Mouse (Mus musculus): ENCODE measurements around the gene Galnt3. TPM values are rescaled to one million over a fixed set of nuclear protein-coding genes. Genes with fewer than 3 reads are reported as not detected.

Galnt3 gene
- polyA plus RNA-seq, 1 experiment from 2014 or later, result 1.9 TPM

DNA sequence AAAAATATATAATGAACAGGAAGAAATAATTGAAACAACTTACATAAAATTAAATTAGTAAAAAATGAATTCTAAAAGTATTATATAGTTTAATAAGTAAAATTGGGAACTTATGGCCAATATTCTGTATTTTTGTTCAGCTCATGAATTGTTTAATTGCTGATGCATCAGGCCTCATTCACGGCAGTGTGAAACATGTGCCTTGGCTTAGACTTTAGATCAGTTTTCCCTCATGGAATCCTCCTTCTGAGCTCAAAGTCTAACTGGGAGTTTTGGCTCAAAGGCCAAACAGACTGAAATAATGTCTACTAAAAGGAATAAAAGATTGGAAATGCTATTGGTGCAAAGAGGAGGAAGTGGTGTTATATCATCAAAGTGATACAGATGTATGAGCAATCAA, 2.7 kb upstream of the Galnt3 start:
- DNase-seq (ENCODE audit: low spot score) (no peak), ATAC-seq (ENCODE audit: insufficient number of reproducible peaks, low FRiP score, low TSS enrichment, low read depth) (no peak)
- 80% methylated on average over 1 of the region's 1 CpGs for WGBS
- Histone ChIP-seq H3K4me2 (ENCODE audit: low read depth, severe bottlenecking) (no peak overlapping the region), H3K9me3 (ENCODE audit: control insufficient read depth, low read length) (no peaks in the 10 kb centered on the region), H3K4me1 (ENCODE audit: control insufficient read depth, insufficient read depth, low read length) (no peaks in the 10 kb centered on the region), H3K4me3 (ENCODE audit: low read depth, low read length) (no peak overlapping the region), H3K9ac (ENCODE audit: low read length) (no peak overlapping the region), H3K27me3 (ENCODE audit: control insufficient read depth, insufficient read depth, low read length) (peaks cover 9% of the 10 kb centered on the region; the same call in 1 of the 2 replicates), H3K27ac (replicated peaks; ENCODE audit: low read depth, low read length) (no peak overlapping the region), H3K36me3 (ENCODE audit: control insufficient read depth, insufficient read depth, low read length) (no peaks in the 10 kb centered on the region)

DNA sequence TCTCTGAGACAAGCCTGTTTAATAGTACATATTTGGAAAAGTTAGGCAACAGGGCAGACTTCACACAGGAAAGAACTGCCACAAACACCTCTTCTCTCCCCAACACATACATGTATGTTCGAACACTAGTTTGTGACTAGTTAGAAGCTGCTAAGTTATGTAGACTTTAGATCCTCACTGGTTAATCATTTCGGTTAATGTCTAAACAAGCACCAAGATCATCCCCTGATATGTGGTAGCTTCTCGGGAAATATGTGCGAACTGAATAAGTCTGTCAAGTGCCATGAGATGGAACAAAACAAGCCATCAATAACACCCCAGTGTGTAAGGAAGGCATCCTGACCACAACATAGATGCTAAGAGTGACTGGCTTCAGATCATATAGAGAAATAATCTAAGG, 2.1 kb upstream of the Galnt3 start:
- WGBS, result 92% methylated on average over 4 of the region's 4 CpGs
- Histone ChIP-seq H3K9me3 (ENCODE audit: control insufficient read depth, low read length) (no peaks in the 10 kb centered on the region), H3K4me1 (ENCODE audit: control insufficient read depth, insufficient read depth, low read length) (no peaks in the 10 kb centered on the region), H3K9ac (ENCODE audit: low read length) (no peak overlapping the region), H3K4me2 (ENCODE audit: low read depth, severe bottlenecking) (no peak overlapping the region), H3K36me3 (ENCODE audit: control insufficient read depth, insufficient read depth, low read length) (no peaks in the 10 kb centered on the region), H3K27me3 (ENCODE audit: control insufficient read depth, insufficient read depth, low read length) (peaks cover 9% of the 10 kb centered on the region; the same call in 1 of the 2 replicates), H3K4me3 (ENCODE audit: low read depth, low read length) (no peak overlapping the region), H3K27ac (replicated peaks; ENCODE audit: low read depth, low read length) (no peak overlapping the region)
- DNase-seq (ENCODE audit: low spot score), result no peak
- ATAC-seq (ENCODE audit: insufficient number of reproducible peaks, low FRiP score, low TSS enrichment, low read depth), result no peak

DNA sequence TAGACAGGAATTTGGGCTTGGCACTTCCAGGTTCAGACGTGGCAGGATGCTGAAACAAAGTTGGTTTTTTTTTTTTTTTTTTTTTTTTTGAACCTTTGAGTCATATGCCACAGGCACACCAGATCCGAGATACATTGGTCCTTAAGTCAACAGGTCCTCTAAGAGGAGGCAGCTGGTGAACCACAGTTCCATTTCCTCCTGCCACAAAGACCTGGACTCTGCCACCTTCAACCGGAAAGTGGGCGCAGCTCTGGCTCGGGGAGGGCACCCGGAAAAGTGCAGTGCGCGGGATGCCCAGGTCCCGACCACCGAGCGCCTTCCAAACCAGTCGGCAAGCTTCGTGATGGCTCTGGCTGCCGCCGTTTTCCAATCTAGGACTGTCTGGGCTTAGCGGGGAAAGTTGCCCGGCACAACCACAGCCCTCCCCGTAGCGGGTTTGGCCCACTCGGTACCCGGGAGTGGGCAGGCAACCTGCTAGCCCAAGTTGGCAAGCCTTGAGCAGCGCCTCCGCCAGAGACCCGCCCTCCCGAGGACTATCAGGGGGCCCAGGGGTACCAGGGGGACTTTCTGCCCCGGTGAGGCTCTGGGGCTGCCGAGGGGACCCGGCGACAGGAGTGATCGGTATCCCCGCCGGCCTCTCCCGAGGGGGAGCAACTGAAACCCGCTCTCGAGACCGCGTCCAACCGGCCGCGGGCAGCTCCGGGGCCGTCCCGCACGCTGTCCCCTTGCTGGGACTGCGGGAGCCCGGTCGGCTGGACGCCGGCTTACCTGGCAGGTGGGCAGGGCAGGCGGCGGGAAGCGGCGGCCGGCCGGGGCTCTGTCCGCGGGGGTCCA, 821 bp downstream of the Galnt3 start:
- no peaks in the 10 kb centered on the region for H3K9me3 ChIP-seq (ENCODE audit: control insufficient read depth, low read length)
- H3K27ac ChIP-seq (replicated peaks; ENCODE audit: low read depth, low read length), result no peak overlapping the region
- H3K36me3 ChIP-seq (ENCODE audit: control insufficient read depth, insufficient read depth, low read length), result no peaks in the 10 kb centered on the region
- peak overlapping the region; percentile 47 for H3K9ac ChIP-seq (ENCODE audit: low read length)
- peak overlapping the region; percentile 100 for H3K4me2 ChIP-seq (ENCODE audit: low read depth, severe bottlenecking)
- no peaks in the 10 kb centered on the region for H3K4me1 ChIP-seq (ENCODE audit: control insufficient read depth, insufficient read depth, low read length)
- WGBS, result under 1% methylated on average over 57 of the region's 57 CpGs
- H3K27me3 ChIP-seq (ENCODE audit: control insufficient read depth, insufficient read depth, low read length), result peaks cover 9% of the 10 kb centered on the region; the same call in 1 of the 2 replicates
- peak overlapping the region; percentile 64 for H3K4me3 ChIP-seq (ENCODE audit: low read depth, low read length)
- peak; percentile 50 for ATAC-seq (ENCODE audit: insufficient number of reproducible peaks, low FRiP score, low TSS enrichment, low read depth)
- peak; percentile 68 for DNase-seq (ENCODE audit: low spot score)

DNA sequence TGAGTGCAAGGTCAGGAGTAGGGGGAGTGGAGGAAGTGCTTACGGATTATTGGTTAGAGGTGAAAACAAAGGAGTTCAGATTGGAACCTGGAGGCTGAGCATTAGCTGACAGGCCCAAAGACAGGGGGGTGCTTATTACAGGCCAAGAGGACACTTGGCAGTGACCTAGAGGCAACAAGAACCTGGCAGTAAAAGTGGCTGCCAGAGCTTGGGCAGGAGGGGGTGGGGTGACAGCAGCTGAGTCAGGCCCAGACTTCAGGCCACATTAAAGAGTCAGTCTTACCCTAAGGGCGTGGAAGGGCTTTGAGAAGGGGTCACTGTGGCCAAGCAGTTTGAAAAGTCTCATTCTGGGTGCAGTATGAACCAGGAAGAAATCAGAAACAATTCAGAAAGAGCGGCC, 7.1 kb downstream of the Galnt3 start:
- WGBS, result 47% methylated on average over 3 of the region's 3 CpGs

DNA sequence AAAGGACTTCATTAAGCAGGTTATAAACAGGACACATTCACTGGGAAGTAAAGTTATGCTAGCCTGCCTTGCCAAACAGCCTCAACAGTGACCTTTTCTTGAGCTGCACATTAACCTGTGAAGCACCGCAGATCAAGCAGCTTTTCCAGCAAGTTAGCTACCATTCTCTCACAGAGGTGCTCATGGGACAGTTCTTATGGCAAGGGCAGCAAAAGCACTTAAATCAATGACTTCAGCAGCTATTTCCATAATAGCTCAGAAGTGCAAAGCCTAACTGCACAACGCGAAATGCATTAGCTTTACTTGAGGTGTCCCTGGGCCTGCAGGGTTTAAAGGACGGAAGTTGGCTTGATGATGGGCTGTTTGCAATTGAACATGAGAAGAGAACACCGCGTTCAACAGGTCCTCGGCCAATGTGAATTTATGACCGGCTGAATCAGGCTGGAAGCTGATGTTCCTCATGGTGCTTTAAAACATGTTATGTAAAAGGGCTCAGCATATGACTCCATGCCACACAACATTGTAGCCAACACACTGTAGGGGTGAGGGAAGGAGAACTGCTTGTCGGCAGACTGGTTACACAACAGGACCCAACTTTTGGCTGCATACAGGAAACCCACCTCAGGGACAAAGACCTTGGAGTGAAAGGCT, 16.8 kb downstream of the Galnt3 start:
- Histone ChIP-seq H3K4me1 (ENCODE audit: control insufficient read depth, insufficient read depth, low read length) (no peaks in the 10 kb centered on the region), H3K36me3 (ENCODE audit: control insufficient read depth, insufficient read depth, low read length) (no peaks in the 10 kb centered on the region), H3K27ac (replicated peaks; ENCODE audit: low read depth, low read length) (no peak overlapping the region), H3K9me3 (ENCODE audit: control insufficient read depth, low read length) (no peaks in the 10 kb centered on the region), H3K27me3 (ENCODE audit: control insufficient read depth, insufficient read depth, low read length) (no peaks in the 10 kb centered on the region), H3K4me2 (ENCODE audit: low read depth, severe bottlenecking) (no peak overlapping the region), H3K9ac (ENCODE audit: low read length) (no peak overlapping the region), H3K4me3 (ENCODE audit: low read depth, low read length) (no peak overlapping the region)
- ATAC-seq (ENCODE audit: insufficient number of reproducible peaks, low FRiP score, low TSS enrichment, low read depth) (no peak), DNase-seq (ENCODE audit: low spot score) (no peak)
- 91% methylated on average over 9 of the region's 9 CpGs for WGBS

More for the DNA sequence above, 7.1 kb downstream of the Galnt3 start:
- DNase-seq (ENCODE audit: low spot score) (no peak), ATAC-seq (ENCODE audit: insufficient number of reproducible peaks, low FRiP score, low TSS enrichment, low read depth) (no peak)
- no peak overlapping the region for H3K9ac ChIP-seq (ENCODE audit: low read length)
- no peak overlapping the region for H3K4me3 ChIP-seq (ENCODE audit: low read depth, low read length)
- no peaks in the 10 kb centered on the region for H3K36me3 ChIP-seq (ENCODE audit: control insufficient read depth, insufficient read depth, low read length)
- H3K27ac ChIP-seq (replicated peaks; ENCODE audit: low read depth, low read length), result no peak overlapping the region
- H3K4me2 ChIP-seq (ENCODE audit: low read depth, severe bottlenecking), result no peak overlapping the region
- no peaks in the 10 kb centered on the region for H3K4me1 ChIP-seq (ENCODE audit: control insufficient read depth, insufficient read depth, low read length)
- H3K27me3 ChIP-seq (ENCODE audit: control insufficient read depth, insufficient read depth, low read length), result no peaks in the 10 kb centered on the region
- H3K9me3 ChIP-seq (ENCODE audit: control insufficient read depth, low read length), result no peaks in the 10 kb centered on the region

DNA sequence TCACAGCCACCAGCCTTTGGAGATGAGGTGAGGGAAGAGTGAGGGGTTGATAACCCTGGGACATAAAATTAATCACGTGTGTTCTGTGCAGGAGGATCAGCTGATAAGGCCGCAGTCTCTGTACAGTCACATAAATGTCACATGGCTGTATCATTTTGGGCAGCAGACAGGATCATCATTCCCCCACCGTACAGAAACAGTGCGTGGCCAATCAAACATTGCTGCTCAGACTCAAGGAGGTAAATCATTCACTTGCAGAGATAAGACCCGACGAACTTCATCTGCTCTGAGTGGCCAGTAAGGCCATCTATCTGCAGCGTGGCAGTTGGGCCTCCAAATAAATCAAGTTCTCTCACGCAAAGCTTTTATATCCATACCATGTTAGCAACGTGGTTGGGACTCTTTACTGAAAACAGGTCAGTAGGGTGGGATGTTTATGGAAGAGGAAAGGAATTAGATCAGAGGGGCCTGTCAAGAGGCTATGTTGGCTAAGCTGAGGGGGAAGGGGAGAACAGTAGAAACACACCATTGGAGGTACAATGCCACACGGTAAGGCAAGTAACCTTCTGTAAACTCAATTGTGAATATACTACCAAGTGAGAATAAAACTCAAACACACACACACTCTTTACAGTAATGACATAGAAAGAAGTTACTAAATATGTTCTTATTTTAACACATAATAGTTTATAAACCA, 20.9 kb downstream of the Galnt3 start:
- no peak overlapping the region for H3K4me2 ChIP-seq (ENCODE audit: low read depth, severe bottlenecking)
- WGBS, result 65% methylated on average over 10 of the region's 10 CpGs
- H3K4me1 ChIP-seq (ENCODE audit: control insufficient read depth, insufficient read depth, low read length), result no peaks in the 10 kb centered on the region
- no peaks in the 10 kb centered on the region for H3K27me3 ChIP-seq (ENCODE audit: control insufficient read depth, insufficient read depth, low read length)
- no peaks in the 10 kb centered on the region for H3K36me3 ChIP-seq (ENCODE audit: control insufficient read depth, insufficient read depth, low read length)
- H3K9me3 ChIP-seq (ENCODE audit: control insufficient read depth, low read length), result no peaks in the 10 kb centered on the region
- no peak overlapping the region for H3K4me3 ChIP-seq (ENCODE audit: low read depth, low read length)
- DNase-seq (ENCODE audit: low spot score), result no peak
- H3K9ac ChIP-seq (ENCODE audit: low read length), result no peak overlapping the region
- no peak for ATAC-seq (ENCODE audit: insufficient number of reproducible peaks, low FRiP score, low TSS enrichment, low read depth)
- no peak overlapping the region for H3K27ac ChIP-seq (replicated peaks; ENCODE audit: low read depth, low read length)

DNA sequence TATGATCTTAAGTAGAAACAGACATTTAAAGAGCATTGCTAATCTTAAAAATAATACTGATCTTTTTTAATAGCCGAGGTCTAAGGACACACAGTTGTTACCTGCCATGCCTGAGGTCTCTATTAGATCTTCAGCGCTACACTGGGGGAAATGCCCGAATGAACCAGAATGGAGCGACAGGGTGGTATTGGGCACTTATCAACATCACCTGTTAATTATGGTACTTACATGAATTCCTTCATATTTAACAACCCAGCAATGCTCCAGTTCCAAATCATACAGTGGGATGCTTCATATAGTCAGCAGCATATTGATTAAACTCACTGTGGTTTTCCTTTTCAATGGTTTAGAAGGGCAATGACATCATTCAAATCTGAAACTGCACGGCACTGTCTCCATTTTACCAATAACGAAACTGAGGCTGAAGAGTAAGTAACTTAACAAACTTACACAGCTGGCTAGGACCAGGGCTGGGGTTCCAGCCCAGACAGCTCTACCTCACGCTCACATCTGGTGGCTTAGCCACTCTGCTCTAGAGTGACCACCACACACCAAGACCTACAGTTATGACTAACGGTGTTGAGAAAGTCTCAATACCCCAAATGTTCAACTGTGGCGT, 23.0 kb downstream of the Galnt3 start:
- ATAC-seq (ENCODE audit: insufficient number of reproducible peaks, low FRiP score, low TSS enrichment, low read depth) (no peak), DNase-seq (ENCODE audit: low spot score) (no peak)
- Histone ChIP-seq H3K27me3 (ENCODE audit: control insufficient read depth, insufficient read depth, low read length) (no peaks in the 10 kb centered on the region), H3K4me1 (ENCODE audit: control insufficient read depth, insufficient read depth, low read length) (no peaks in the 10 kb centered on the region), H3K4me2 (ENCODE audit: low read depth, severe bottlenecking) (no peak overlapping the region), H3K9me3 (ENCODE audit: control insufficient read depth, low read length) (no peaks in the 10 kb centered on the region), H3K27ac (replicated peaks; ENCODE audit: low read depth, low read length) (no peak overlapping the region), H3K9ac (ENCODE audit: low read length) (no peak overlapping the region), H3K4me3 (ENCODE audit: low read depth, low read length) (no peak overlapping the region), H3K36me3 (ENCODE audit: control insufficient read depth, insufficient read depth, low read length) (no peaks in the 10 kb centered on the region)
- 91% methylated on average over 9 of the region's 9 CpGs for WGBS

DNA sequence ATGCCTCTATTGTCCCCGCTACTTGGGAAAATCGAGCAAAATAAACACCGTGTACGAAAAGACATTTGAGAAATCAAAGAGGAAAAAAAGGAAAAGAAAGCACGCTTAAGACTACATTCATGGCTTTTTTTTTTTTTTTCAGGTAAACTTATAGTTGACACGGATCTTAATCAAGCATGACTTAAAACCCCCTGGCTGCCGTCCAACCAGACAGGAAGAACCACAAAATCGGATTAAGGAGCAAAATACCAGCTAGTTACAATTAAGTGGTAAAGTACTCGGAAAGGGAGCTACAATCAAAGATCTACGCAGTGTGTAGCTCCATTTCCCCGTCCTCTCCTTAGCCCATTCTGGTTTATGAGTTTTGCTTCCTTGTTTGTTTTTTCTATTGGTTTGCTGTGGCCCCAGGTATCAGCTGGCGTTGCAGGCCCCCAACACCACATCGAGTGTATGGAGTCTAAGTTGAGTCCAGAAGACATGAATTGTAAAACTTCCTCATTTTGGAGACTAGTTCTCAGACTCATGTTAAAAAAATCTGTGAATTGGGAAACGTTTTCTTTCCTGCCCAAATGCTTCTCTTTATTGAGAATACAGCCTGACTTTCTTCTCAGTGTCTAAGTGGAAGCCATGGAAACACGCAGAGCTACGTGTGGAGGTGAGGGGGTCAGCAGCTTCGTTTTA, 24.0 kb downstream of the Galnt3 start:
- 80% methylated on average over 17 of the region's 17 CpGs for WGBS
- H3K36me3 ChIP-seq (ENCODE audit: control insufficient read depth, insufficient read depth, low read length), result no peaks in the 10 kb centered on the region

More for the DNA sequence above, 24.0 kb downstream of the Galnt3 start:
- no peak overlapping the region for H3K27ac ChIP-seq (replicated peaks; ENCODE audit: low read depth, low read length)
- no peaks in the 10 kb centered on the region for H3K27me3 ChIP-seq (ENCODE audit: control insufficient read depth, insufficient read depth, low read length)
- no peak overlapping the region for H3K9ac ChIP-seq (ENCODE audit: low read length)
- DNase-seq (ENCODE audit: low spot score) (no peak), ATAC-seq (ENCODE audit: insufficient number of reproducible peaks, low FRiP score, low TSS enrichment, low read depth) (no peak)
- H3K9me3 ChIP-seq (ENCODE audit: control insufficient read depth, low read length), result no peaks in the 10 kb centered on the region
- no peak overlapping the region for H3K4me3 ChIP-seq (ENCODE audit: low read depth, low read length)
- no peak overlapping the region for H3K4me2 ChIP-seq (ENCODE audit: low read depth, severe bottlenecking)
- H3K4me1 ChIP-seq (ENCODE audit: control insufficient read depth, insufficient read depth, low read length), result no peaks in the 10 kb centered on the region
